Mouse (Mus musculus) heart, adult 2 months (tissue): ENCODE measurements at regions not wholly inside any gene's neighbourhood (a gene's known extent, or its start where the extent isn't known, plus 50 kb on each side); places are given as distances from the start of the nearest gene placed in this dataset.
A peak's percentile ranks its signal among the peaks of the same experiment; 100 is the strongest.

ENCODE experiments used
- DNase-seq, 2 experiments: peaks; one replicate each; pipeline ENCODE4 v3.0.0; 2021
- H3K27ac ChIP-seq: fragments of 200-600 bp; 2 replicates; pipeline ENCODE4 v1.8.1; 2022
- H3K27me3 ChIP-seq: fragments of 200-500 bp; 2 replicates; pipeline ENCODE4 v1.6.1; 2012; ENCODE audit warnings: mild to moderate bottlenecking, low read length, inconsistent platforms, mixed read lengths; ENCODE audit not compliant: control insufficient read depth, insufficient read depth
- H3K36me3 ChIP-seq: fragments of 200-500 bp; 2 replicates; pipeline ENCODE4 v1.6.1; 2012; ENCODE audit warnings: low read length, inconsistent platforms; ENCODE audit not compliant: control insufficient read depth, insufficient read depth
- H3K4me1 ChIP-seq: fragments of 200-500 bp; 2 replicates; pipeline ENCODE4 v1.6.1; 2011; ENCODE audit warnings: low read length; ENCODE audit not compliant: control insufficient read depth, insufficient read depth
- H3K4me3 ChIP-seq: fragments of 200-600 bp; 2 replicates; pipeline ENCODE4 v1.8.1; 2022
- H3K79me2 ChIP-seq: fragments of 200-500 bp; replicated peaks from 2 replicates; pipeline ENCODE4 v1.6.1; 2012; ENCODE audit warnings: mild to moderate bottlenecking, inconsistent platforms, low read length, moderate library complexity, mixed read lengths; ENCODE audit not compliant: control insufficient read depth, insufficient read depth
- H3K9ac ChIP-seq: fragments of 200-500 bp; 2 replicates; pipeline ENCODE4 v1.6.1; 2012; ENCODE audit warnings: low read depth, mild to moderate bottlenecking, control low read depth, inconsistent platforms, low read length, mixed read lengths
- CTCF ChIP-seq: fragments of 200-600 bp; IDR thresholded peaks from 2 replicates; pipeline ENCODE4 v1.8.1; 2022; ENCODE audit warnings: antibody characterized with exemption, mild to moderate bottlenecking, moderate library complexity
- EP300 ChIP-seq: fragments of 200-500 bp; IDR thresholded peaks from 2 replicates; pipeline ENCODE4 v1.6.1; 2011; ENCODE audit warnings: low read depth, low read length, control low read depth; ENCODE audit not compliant: insufficient read depth
- POLR2A ChIP-seq: fragments of 200-500 bp; IDR thresholded peaks from 2 replicates; pipeline ENCODE4 v1.6.1; 2011; ENCODE audit warnings: mild to moderate bottlenecking, low read depth, low read length, control low read depth; ENCODE audit not compliant: insufficient read depth
- WGBS: fragments of 180-500 bp; shearing (Covaris S2); methylation state at CpG from one replicate; pipeline ENCODE4 v1.1.7; 2018; 5-methylcytosine and 5-hydroxymethylcytosine counted together
- intact Hi-C: fragments of 180-260 bp; cut with DNase I; formaldehyde crosslinking; loops from one replicate; pipeline ENCODE4 v1.15.1; 2025

DNA sequence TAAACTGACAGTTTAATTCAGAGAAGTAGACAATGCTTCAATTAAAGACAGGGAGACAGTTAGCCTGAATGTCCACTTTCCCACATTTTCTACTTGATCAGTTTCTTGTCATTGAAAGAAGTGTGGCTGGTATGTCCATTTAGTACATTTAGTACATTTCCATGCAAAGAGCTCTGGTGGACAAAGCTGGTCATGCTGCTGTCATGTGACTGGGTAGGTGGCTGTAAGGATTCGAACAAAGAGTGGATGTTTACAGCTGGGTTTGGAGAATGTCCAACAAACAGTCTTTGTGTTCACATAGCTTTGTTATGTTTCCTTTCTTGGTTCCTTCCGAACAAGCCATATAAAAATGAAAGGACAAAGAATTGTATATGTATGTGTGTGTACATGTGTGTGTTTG lies 241.3 kb downstream of the Ahr start:
- peak overlapping the region; percentile 5; the same call in 1 of the 2 replicates for H3K27ac ChIP-seq
- DNase-seq: no peak
- H3K4me3 ChIP-seq: no peak overlapping the region
- no peaks in the 10 kb centered on the region for H3K79me2 ChIP-seq
- H3K27me3 ChIP-seq: no peaks in the 10 kb centered on the region
- H3K4me1 ChIP-seq: peaks cover 2% of the 10 kb centered on the region
- H3K36me3 ChIP-seq: no peaks in the 10 kb centered on the region; the same call in 1 of the 2 replicates
- no peak overlapping the region for H3K9ac ChIP-seq
- intact Hi-C loops: no loop called here
- WGBS: 35% methylated on average over 2 of the region's 2 CpGs
- TF ChIP-seq CTCF (no peak), POLR2A (no peak), EP300 (no peak)

DNA sequence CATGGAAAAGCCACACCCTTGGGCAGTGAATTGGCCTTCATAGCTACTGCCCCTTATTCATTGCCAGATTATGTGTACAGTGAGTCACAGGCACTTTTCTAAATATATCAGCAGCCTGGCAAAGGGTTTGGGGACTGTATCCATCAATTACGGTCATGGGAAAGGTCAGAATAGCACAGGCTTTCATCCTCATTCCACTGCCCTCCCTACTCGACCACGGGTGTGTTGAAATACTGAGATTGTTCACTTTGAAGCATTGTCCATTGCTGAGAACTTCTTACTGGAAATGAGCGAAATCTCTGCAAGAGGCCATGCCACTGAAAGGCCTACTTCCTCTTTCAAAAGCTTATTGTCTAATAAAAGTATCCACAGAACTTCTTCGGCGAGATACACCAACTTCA lies 242.9 kb downstream of the Ahr start:
- H3K4me3 ChIP-seq: no peak overlapping the region
- H3K79me2 ChIP-seq: no peaks in the 10 kb centered on the region
- no peak for TF ChIP-seq CTCF
- TF ChIP-seq EP300: 0 out of 2 replicates have a peak, but pooled peaks have one; percentile 26
- TF ChIP-seq POLR2A: no peak
- no peak overlapping the region for H3K9ac ChIP-seq
- no peaks in the 10 kb centered on the region for H3K27me3 ChIP-seq
- H3K36me3 ChIP-seq: no peaks in the 10 kb centered on the region
- H3K27ac ChIP-seq: peak overlapping the region; percentile 62
- intact Hi-C loops: no loop called here
- peaks cover 2% of the 10 kb centered on the region for H3K4me1 ChIP-seq
- WGBS: 58% methylated on average over 6 of the region's 6 CpGs
- peak; percentile 31 to 45 for DNase-seq

DNA sequence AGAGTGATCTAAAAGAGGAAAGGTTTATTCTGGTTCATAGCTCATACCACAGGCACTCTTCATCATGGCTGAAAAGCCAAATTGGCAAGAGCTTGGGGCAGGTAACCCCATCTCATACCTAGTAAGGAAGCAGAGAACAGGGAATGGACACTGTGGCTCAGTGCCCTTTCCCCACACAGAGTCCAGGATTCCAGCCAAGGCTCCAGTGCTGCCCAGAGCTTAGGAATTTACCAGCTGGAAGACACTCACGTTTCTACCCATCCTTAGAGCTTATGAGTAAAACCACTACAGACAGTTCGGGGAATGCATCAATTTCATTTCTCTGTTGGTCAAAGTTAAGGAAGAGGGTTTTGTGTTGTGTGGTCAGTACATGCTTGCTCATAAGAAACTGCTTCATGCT lies 241.0 kb downstream of the Snx13 start:
- Histone ChIP-seq H3K27ac (no peak overlapping the region; the same call in 1 of the 2 replicates), H3K36me3 (no peaks in the 10 kb centered on the region; the same call in 1 of the 2 replicates), H3K4me1 (peaks cover 2% of the 10 kb centered on the region), H3K27me3 (no peaks in the 10 kb centered on the region), H3K9ac (no peak overlapping the region), H3K79me2 (no peaks in the 10 kb centered on the region), H3K4me3 (no peak overlapping the region)
- WGBS: 47% methylated on average over 2 of the region's 2 CpGs
- peak; percentile 36 to 57 for DNase-seq
- TF ChIP-seq POLR2A: no peak
- no peak for TF ChIP-seq CTCF
- no peak for TF ChIP-seq EP300
- intact Hi-C loops: no loop called here

DNA sequence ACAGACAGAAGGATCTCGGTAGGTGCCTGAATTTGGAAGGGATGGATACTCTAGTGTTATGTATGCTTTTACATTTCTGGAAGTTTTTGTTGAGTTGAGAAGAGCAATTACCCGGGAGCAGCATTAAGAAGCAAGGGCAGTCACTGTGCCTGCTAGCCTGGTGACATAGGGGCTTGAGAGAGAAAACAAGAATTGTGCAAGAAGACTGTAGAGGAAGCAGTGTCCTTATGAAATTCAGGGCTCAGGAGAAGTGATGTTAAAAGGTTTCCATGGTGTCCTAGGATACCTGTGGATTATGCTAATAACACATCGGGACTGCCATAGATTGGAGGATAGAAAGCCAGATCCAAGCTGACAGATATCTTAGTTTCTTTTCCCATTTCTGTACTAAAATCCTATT lies 240.6 kb downstream of the Snx13 start:
- no peaks in the 10 kb centered on the region; the same call in 1 of the 2 replicates for H3K36me3 ChIP-seq
- H3K79me2 ChIP-seq: no peaks in the 10 kb centered on the region
- TF ChIP-seq CTCF: no peak
- no peak for TF ChIP-seq POLR2A
- no peak for TF ChIP-seq EP300
- WGBS: 86% methylated on average over 3 of the region's 3 CpGs
- H3K4me3 ChIP-seq: no peak overlapping the region
- no peaks in the 10 kb centered on the region for H3K27me3 ChIP-seq
- peaks cover 2% of the 10 kb centered on the region for H3K4me1 ChIP-seq
- no peak overlapping the region for H3K9ac ChIP-seq
- intact Hi-C loops: no loop called here
- DNase-seq: no peak
- H3K27ac ChIP-seq: no peak overlapping the region; the same call in 1 of the 2 replicates

DNA sequence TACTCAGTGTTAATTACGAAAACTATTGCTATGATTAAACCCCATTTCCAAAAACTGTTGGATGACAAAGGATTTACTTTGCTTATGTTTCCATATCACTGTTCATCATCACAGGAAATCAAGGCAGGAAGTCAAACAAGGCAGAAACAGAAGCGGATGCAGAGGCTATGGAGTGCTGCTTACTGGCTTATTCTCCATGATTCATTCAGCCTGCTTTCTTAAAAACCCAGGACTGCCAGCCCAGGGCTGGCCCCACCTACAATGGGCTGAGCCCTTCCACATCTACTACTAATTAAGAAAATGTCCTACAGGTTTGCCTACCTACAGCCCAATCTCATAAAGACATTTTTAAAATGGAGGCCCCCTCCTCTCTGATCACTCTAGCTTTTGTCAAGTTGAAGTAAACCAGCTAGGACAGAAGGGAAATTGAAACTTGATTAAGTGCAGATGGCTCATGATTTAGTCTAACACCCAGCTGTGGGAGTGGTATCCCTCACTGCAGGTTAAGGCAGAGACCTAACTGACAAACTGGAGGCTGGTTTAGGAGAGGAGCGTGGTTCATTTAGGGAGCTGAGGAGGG lies 240.1 kb downstream of the Snx13 start:
- WGBS: 68% methylated on average over 3 of the region's 3 CpGs

DNA sequence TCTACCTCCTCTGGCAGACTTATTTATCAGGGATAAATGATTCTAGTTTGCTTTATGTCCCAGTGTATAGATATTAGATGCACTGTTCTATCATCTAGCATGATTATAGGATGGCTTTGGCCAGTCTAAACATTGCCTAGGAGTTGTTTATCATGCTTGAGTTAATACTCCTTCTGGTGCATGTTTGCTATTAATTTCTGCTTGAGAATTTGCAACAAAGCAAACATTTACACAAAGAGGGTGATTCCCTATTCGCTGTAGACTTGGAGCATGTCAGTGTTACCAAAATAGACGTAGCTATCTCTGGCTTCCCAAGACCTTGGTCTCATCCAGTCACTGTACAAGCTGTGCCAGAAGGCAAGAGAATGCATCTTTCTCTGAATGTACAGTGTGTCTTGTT lies 237.4 kb downstream of the Snx13 start:
- H3K79me2 ChIP-seq: no peaks in the 10 kb centered on the region
- no peak for TF ChIP-seq POLR2A
- no peak for TF ChIP-seq EP300
- H3K36me3 ChIP-seq: no peaks in the 10 kb centered on the region; the same call in 1 of the 2 replicates
- H3K27me3 ChIP-seq: no peaks in the 10 kb centered on the region
- intact Hi-C loops: no loop called here
- H3K4me1 ChIP-seq: peaks cover 2% of the 10 kb centered on the region
- no peak overlapping the region for H3K27ac ChIP-seq
- DNase-seq: peak in 1 of 2 experiments; percentile 10
- H3K4me3 ChIP-seq: no peak overlapping the region
- no peak overlapping the region for H3K9ac ChIP-seq
- 33% methylated on average over 2 of the region's 2 CpGs for WGBS

More for the DNA sequence above, 240.1 kb downstream of the Snx13 start:
- DNase-seq: no peak
- TF ChIP-seq CTCF (no peak), EP300 (no peak), POLR2A (no peak)
- Histone ChIP-seq H3K9ac (no peak overlapping the region), H3K27me3 (no peaks in the 10 kb centered on the region), H3K27ac (no peak overlapping the region), H3K4me1 (peaks cover 2% of the 10 kb centered on the region), H3K79me2 (no peaks in the 10 kb centered on the region), H3K36me3 (no peaks in the 10 kb centered on the region; the same call in 1 of the 2 replicates), H3K4me3 (no peak overlapping the region)
- intact Hi-C loops: no loop called here
